Mouse (Mus musculus): ENCODE measurements around the gene Midn.

- TF ChIP-seq GATA1 (IDR thresholded peaks at IDR 0.05; ENCODE audit: low read length) (no peak), TAL1 (IDR thresholded peaks at IDR 0.05; ENCODE audit: low read length) (no peak)
Observed at GRCm38 (mm10) chr10:80155277-80155676, 7.2 kb downstream of the Midn start.
